Mouse (Mus musculus): Measurements from ENCODE around the gene Mtus2.
"Not testable (repeated sequence)": the region's sequence is repeated elsewhere in the genome, so short reads cannot be mapped to it uniquely, and the experiment has no call there.

Mtus2 gene

GRCm38 (mm10) chr5:147956821-147957564, at the start of gene Mtus2:
Mtus2 (plus strand) TSS chr5:147957320.
- DNase-seq (ENCODE audit: low spot score) = peak; percentile 45

- no peak for DNase-seq (ENCODE audit: low spot score)
Measured at GRCm38 (mm10) chr5:147907851-147908250, 49.3 kb upstream of the Mtus2 start.

GRCm38 (mm10) chr5:147910807-147911509, 46.2 kb upstream of the Mtus2 start:
- no peak for DNase-seq (ENCODE audit: low spot score)

GRCm38 (mm10) chr5:147911744-147912143, 45.4 kb upstream of the Mtus2 start:
- no peak for DNase-seq (ENCODE audit: low spot score)

- DNase-seq (ENCODE audit: low spot score) = no peak
Measured at GRCm38 (mm10) chr5:147913241-147913842, 43.8 kb upstream of the Mtus2 start.

- no peak for DNase-seq (ENCODE audit: low spot score)
Measured at GRCm38 (mm10) chr5:147915038-147915566, 42.0 kb upstream of the Mtus2 start.

- no peak for DNase-seq (ENCODE audit: low spot score)
Measured at GRCm38 (mm10) chr5:147916171-147916570, 40.9 kb upstream of the Mtus2 start.

- DNase-seq (ENCODE audit: low spot score) = no peak
Measured at GRCm38 (mm10) chr5:147918044-147918846, 38.9 kb upstream of the Mtus2 start.

- no peak for DNase-seq (ENCODE audit: low spot score)
Measured at GRCm38 (mm10) chr5:147924621-147925020, 32.5 kb upstream of the Mtus2 start.

- no peak for DNase-seq (ENCODE audit: low spot score)
Measured at GRCm38 (mm10) chr5:147925935-147926604, 31.1 kb upstream of the Mtus2 start.

- no peak for DNase-seq (ENCODE audit: low spot score)
Measured at GRCm38 (mm10) chr5:147928668-147929497, 28.2 kb upstream of the Mtus2 start.

GRCm38 (mm10) chr5:147935096-147935495, 22.0 kb upstream of the Mtus2 start:
- no peak for DNase-seq (ENCODE audit: low spot score)

- no peak for DNase-seq (ENCODE audit: low spot score)
Measured at GRCm38 (mm10) chr5:147939226-147939625, 17.9 kb upstream of the Mtus2 start.

- no peak for DNase-seq (ENCODE audit: low spot score)
Measured at GRCm38 (mm10) chr5:147945000-147945666, 12.0 kb upstream of the Mtus2 start.

- DNase-seq (ENCODE audit: low spot score) = no peak
Measured at GRCm38 (mm10) chr5:147949881-147950280, 7.2 kb upstream of the Mtus2 start.

- no peak for DNase-seq (ENCODE audit: low spot score)
Measured at GRCm38 (mm10) chr5:147951751-147952150, 5.4 kb upstream of the Mtus2 start.

GRCm38 (mm10) chr5:147953181-147953580, 3.9 kb upstream of the Mtus2 start:
- not testable (repeated sequence) for DNase-seq (ENCODE audit: low spot score)

- DNase-seq (ENCODE audit: low spot score) = no peak
Measured at GRCm38 (mm10) chr5:147955671-147956070, 1.4 kb upstream of the Mtus2 start.

GRCm38 (mm10) chr5:147956421-147956820, 699 bp upstream of the Mtus2 start:
- DNase-seq (ENCODE audit: low spot score) = no peak
